Mouse (Mus musculus) gastrocnemius, adult 2 months (tissue): ENCODE results near the gene Slc27a4. TPM values are rescaled to one million over a fixed set of nuclear protein-coding genes. Genes with fewer than 3 reads are reported as not detected.

ENCODE experiments used
- DNase-seq: peaks from one replicate; pipeline ENCODE4 v3.0.0; 2022
- H3K27ac ChIP-seq: fragments of 200-600 bp; 2 replicates; pipeline ENCODE4 v1.8.1; 2022; ENCODE audit warnings: mild to moderate bottlenecking
- H3K4me3 ChIP-seq: fragments of 200-600 bp; 2 replicates; pipeline ENCODE4 v1.8.1; 2022; ENCODE audit warnings: mild to moderate bottlenecking, moderate library complexity
- CTCF ChIP-seq: fragments of 200-600 bp; IDR thresholded peaks from 2 replicates; pipeline ENCODE4 v1.8.1; 2022; ENCODE audit warnings: antibody characterized with exemption, mild to moderate bottlenecking, moderate library complexity
- intact Hi-C: fragments of 180-260 bp; cut with DNase I; formaldehyde crosslinking; loops from one replicate; pipeline ENCODE4 v1.15.1; 2025
- microRNA-seq: library from miRNA; unstranded; fragments of <30 nt; microRNA quantifications from one replicate; pipeline ENCODE4 v1.2.0, GENCODE M21; 2021
- total RNA-seq, 2 experiments: library from RNA; stranded (reverse); gene quantifications; 2 replicates each; pipeline ENCODE4 v1.2.3; 2021

Gene Slc27a4
- total RNA-seq, 2 experiments from 2014 or later, result 6.5 to 9.4 TPM

DNA sequence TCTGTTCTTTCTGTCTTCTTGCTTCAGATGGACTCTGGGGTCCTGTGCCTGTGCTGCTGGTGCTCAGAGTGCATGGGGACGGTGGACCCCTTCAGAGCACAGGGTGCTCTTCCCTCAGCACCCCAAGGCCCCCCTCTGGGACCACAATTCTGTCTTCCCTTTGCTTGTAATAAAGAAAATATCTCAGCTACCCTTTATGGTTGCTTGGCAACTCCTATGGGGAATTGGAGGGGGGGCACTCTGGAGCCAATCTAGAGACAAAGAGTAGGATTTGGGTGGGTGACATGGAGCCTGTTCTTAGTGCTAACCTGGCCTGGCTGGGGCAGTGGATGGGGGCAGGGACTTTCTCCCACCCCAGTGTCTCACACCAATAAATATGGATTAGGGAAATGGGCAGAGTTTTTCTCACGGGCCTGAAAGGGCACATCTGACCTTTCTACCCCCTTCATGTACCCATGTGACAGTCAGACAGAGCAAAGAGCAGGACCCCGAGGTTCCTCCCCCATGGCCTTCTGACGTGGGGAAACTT, 50.6 kb downstream of the Slc27a4 start:
- intact Hi-C loops, result loop anchor here (10.0 kb wide), 1 partner anchor 88 kb away; no protein-coding TSS in a partner anchor
- Histone ChIP-seq H3K4me3 (no peak overlapping the region), H3K27ac (no peak overlapping the region)
- DNase-seq, result no peak
- no peak for TF ChIP-seq CTCF

DNA sequence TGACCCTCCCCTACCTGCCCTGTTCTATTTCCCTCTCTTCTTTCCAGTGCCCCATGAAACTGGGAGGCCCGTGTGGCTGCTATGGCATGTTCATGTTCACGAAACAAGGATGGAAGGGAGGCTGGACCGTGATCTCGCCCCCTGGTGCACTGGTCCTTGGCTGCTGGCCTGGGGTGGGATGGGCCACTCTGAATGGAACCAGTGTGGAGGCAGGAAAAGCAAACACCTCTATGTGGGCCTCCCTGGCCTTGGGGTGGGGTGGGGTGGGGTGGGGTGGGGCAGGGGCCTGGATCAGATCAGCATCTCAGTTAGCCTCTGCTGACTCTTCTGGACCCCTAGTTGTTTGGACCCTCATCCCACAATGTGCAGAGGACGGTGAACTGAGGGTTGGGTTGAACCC, 51.3 kb downstream of the Slc27a4 start:
- intact Hi-C loops, result loop anchor here (10.0 kb wide), 1 partner anchor 89 kb away; no protein-coding TSS in a partner anchor
- no peak for TF ChIP-seq CTCF
- DNase-seq, result no peak
- Histone ChIP-seq H3K4me3 (no peak overlapping the region), H3K27ac (no peak overlapping the region)

DNA sequence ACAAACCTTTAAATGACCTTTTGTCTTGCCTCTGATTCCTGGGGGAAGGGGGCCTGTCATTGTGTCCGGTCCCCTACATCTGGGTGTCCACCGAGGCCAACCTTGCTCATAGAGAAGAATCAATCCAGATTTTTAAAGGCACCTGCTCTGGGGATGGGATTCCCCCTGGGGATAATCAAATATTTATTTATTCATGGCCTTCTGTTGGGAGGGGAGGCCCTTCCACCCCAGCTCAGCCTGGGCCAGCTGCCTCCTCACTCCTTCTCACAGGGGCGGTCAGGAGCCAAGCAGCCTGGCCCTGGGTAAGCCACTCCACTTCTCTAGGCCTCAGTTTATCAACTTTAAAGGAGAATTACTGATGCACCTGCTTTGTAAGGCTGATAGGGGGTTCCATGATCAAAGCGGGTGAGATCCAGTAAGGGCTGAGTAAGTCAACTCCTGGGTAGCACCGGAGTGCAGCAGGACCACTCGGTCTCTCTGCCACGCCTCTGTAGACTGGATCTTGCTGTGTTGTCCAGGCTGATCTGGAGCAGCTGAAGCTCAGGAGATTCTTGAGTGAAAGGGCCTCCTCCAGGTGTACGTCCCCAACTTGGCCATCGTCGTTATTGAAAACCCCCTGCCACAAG, 53.3 kb downstream of the Slc27a4 start:
- intact Hi-C loops, result loop anchor here (10.0 kb wide), 1 partner anchor 91 kb away; no protein-coding TSS in a partner anchor
- TF ChIP-seq CTCF, result no peak
- peak overlapping the region; percentile 66; the same call in 1 of the 2 replicates for H3K27ac ChIP-seq
- H3K4me3 ChIP-seq, result no peak overlapping the region
- DNase-seq, result no peak

DNA sequence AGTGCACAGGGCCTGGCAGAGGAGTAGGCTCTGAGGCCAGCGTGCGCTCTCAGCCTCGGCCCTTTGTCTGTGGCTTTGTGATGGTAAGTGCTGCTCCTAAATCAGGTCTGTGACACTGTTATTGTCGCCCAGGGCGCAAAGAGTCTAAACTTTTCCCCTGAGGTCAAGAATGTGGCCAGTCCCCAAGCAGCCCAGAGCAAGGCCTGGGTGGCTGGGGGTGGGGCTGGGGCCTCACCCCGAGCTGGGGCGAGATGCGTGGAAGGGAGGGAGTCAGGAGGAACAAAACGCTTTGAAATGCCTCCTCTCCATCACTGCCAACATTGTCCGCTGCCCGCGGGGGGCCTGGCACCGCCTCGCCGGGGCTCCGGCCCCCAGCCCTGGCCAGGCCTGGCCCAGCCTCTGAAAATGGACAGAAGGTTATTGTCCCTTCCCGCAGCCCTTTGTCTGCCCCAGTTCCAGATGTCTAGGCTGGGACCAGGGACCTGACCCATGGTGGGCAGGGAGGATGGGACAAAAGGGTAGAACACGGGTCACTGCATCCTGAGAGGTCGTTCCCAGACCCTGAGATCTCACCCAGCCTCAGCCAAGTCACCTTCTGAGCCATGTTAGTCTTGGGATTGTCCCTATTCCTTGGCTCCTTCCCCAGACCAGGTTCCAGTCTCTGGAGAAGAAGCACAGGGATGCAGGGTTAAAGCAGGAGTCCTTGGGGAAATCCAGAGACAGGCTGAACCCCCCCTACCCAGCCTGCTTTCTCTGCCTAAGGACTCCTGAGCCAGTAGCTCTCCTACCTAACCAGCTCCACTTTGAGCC, 54.2 kb downstream of the Slc27a4 start:
- no peak for DNase-seq
- Histone ChIP-seq H3K4me3 (peak overlapping the region; percentile 37), H3K27ac (peak overlapping the region; percentile 66)
- TF ChIP-seq CTCF, result no peak
- intact Hi-C loops, result loop anchor here (10.0 kb wide), 1 partner anchor 92 kb away; no protein-coding TSS in a partner anchor

DNA sequence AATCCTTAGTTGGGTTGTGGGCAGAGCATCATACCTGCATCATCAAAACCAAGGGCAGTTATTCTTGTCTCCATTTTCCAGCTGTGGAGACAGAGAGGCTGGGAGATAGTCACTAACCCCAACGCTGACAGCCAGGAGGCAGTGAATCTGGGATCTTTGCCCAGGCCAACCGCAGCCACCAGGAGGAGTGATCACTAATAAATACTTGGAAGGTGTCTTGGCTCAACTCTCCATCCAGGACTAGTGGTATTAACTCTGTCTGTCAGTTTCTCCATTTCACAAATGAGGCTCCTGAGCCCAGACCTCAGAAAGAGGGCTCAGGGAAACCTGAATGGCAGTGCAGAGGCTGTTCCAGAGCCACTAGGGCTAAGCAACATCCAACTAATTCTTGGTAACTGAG, 54.9 kb downstream of the Slc27a4 start:
- peak overlapping the region; percentile 37; the same call in 1 of the 2 replicates for H3K4me3 ChIP-seq
- peak overlapping the region; percentile 71 for H3K27ac ChIP-seq
- DNase-seq, result peak; percentile 53
- no peak for TF ChIP-seq CTCF
- intact Hi-C loops, result loop anchor here (10.0 kb wide), 1 partner anchor 93 kb away; no protein-coding TSS in a partner anchor

DNA sequence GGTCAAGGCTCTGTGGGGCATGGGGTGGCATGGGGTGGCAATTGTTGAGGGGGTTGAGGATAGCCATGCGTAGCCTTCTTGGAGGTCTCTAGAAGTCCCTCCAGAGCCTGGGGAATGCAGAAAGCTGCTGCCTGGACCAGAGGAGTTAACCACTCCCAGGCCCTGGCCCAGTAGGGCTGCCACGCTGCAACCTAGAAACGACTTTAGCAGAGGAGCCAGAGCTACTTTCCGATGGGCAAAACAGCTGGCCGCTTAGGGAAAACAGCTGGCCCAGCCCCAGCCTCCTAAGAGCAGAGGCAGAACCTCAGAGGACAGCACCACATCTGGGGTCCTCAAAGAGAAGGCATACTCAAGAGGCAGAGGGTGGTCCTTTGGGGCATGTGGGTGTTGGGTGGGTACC, 55.5 kb downstream of the Slc27a4 start:
- peak overlapping the region; percentile 45 for H3K4me3 ChIP-seq
- intact Hi-C loops, result loop anchor here (10.0 kb wide), 1 partner anchor 93 kb away; no protein-coding TSS in a partner anchor
- H3K27ac ChIP-seq, result peak overlapping the region; percentile 71
- DNase-seq, result peak; percentile 48
- no peak for TF ChIP-seq CTCF

DNA sequence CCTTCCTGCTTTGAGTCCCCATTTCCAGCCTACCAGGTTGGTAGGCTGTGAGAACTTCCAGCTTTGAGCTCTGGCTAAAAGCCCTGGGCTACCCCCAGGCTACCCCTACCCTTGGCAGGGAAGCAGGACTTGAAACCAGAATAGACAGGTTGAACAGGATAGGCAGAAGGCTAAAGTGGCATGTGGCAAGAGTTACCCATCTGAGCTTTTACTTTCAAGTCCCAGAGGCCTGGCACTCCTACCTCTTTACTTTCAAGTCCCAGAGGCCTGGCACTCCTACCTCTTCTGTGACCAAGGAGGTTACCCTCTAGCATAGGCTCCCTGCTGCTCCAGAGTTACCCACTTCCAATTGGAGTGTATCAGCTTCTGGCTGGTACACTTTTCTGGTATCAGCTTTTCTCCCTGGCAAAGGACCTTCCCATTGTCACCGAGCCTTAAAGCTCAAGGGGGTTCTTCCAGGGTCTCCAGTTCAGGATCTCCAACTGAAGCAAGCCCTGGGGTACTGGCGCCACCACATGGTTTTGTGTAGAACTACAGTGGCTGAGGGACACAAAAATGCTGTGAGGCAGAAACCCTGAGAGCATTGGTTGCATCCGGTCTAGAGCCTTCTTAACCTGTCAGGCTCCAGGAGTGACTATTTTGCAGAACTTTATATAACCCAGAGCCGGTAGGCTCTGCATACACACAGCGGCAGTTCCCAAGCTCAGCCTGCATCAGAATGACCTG, 56.5 kb downstream of the Slc27a4 start:
- Histone ChIP-seq H3K27ac (peak overlapping the region; percentile 71), H3K4me3 (peak overlapping the region; percentile 45)
- peak; percentile 80 for TF ChIP-seq CTCF
- intact Hi-C loops, result loop anchor here (1.0 to 10.0 kb wide), 2 partner anchors 42 to 94 kb away; no protein-coding TSS in a partner anchor
- DNase-seq, result peak; percentile 50

DNA sequence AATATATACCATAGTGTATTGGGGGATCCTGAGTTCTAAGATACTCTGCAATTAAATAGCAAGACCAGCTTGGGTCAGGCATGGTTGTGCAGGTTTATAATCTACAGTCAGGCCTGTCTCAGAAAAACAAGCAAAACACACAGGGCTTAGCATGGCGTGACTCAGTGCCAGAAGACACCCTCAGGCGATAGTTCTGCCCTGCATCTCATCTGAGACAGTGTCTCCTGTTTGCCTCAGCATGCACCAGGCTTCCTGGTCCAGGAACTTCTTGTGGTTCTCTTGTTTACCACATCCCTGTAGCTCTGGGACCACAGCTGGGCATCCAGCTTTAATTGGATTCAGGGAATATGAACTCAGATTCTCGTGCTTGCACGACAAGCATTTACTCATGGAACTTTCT, 62.7 kb downstream of the Slc27a4 start:
- intact Hi-C loops, result no loop called here
- TF ChIP-seq CTCF, result no peak

More for the DNA sequence above, 62.7 kb downstream of the Slc27a4 start:
- no peak overlapping the region for H3K4me3 ChIP-seq
- no peak for DNase-seq
- H3K27ac ChIP-seq, result no peak overlapping the region

Small RNA genes lying within 50 kb of the gene (microRNA-seq; reads per million reads assigned to microRNA genes)
- gene Mir219a-2, result not detected
- not detected for gene Mir219b

Other genes starting within 250 kb of the Slc27a4 start
- gene Rapgef1, start 182.9 kb upstream of the Slc27a4 start, total RNA-seq, result 100 to 1,000 TPM; 135 to 139 TPM
- gene Gm13420, start 50.9 kb upstream of the Slc27a4 start, total RNA-seq, result not detected
- not detected for gene Gm13547, start 43.3 kb upstream of the Slc27a4 start, total RNA-seq
- gene Coq4, start 15.1 kb upstream of the Slc27a4 start, total RNA-seq, result 1 to 10 TPM; 7.9 to 9.7 TPM
- gene Trub2, start 14.1 kb upstream of the Slc27a4 start, total RNA-seq, result 10 to 100 TPM; 28.2 to 29.1 TPM
- 10 to 100 TPM; 29.6 to 31.3 TPM for gene Urm1, start 17.4 kb downstream of the Slc27a4 start, total RNA-seq
- 1 to 10 TPM; 2.2 to 4.6 TPM for gene Cercam, start 66.5 kb downstream of the Slc27a4 start, total RNA-seq
- 10 to 100 TPM; 11.9 to 12.7 TPM for gene Odf2, start 86.6 kb downstream of the Slc27a4 start, total RNA-seq
- 10 to 100 TPM; 23.2 to 28.3 TPM for gene Gle1, start 132.8 kb downstream of the Slc27a4 start, total RNA-seq
- gene Sptan1, start 162.9 kb downstream of the Slc27a4 start, total RNA-seq, result 10 to 100 TPM; 41.8 to 62.1 TPM
- 1 to 10 TPM; 4.4 to 5.0 TPM for gene Wdr34, start 246.2 kb downstream of the Slc27a4 start, total RNA-seq